Mouse (Mus musculus) erythroblast, embryonic 14.5 days (primary cell): Measurements from ENCODE around the gene Spon1. TPM values are rescaled to one million over a fixed set of nuclear protein-coding genes. Genes with fewer than 3 reads are reported as not detected.

ENCODE experiments used
- H3K27me3 ChIP-seq: 2 replicates; pipeline ENCODE4 v1.6.1; 2012; ENCODE audit warnings: inconsistent platforms; ENCODE audit not compliant: control insufficient read depth
- H3K36me3 ChIP-seq: 2 replicates; pipeline ENCODE4 v1.6.1; 2012; ENCODE audit warnings: mild to moderate bottlenecking, inconsistent platforms; ENCODE audit not compliant: control insufficient read depth
- H3K4me1 ChIP-seq: 2 replicates; pipeline ENCODE4 v1.6.1; 2012; ENCODE audit warnings: inconsistent platforms; ENCODE audit not compliant: control insufficient read depth
- H3K4me3 ChIP-seq: replicated peaks from 2 replicates; pipeline ENCODE3; 2012; ENCODE audit warnings: moderate library complexity, mild to moderate bottlenecking, inconsistent platforms
- H3K9me3 ChIP-seq: 2 replicates; pipeline ENCODE4 v1.6.1; 2012; ENCODE audit warnings: low read length, inconsistent platforms, mixed read lengths; ENCODE audit not compliant: control insufficient read depth
- GATA1 ChIP-seq: IDR thresholded peaks from 2 replicates; pipeline ENCODE4 v1.6.1; 2012; ENCODE audit warnings: low read length, inconsistent platforms, mixed read lengths
- TAL1 ChIP-seq: IDR thresholded peaks from 3 replicates; pipeline ENCODE4 v1.6.1; 2012; ENCODE audit warnings: low read length, inconsistent platforms, mixed read lengths
- polyA plus RNA-seq: library from polyadenylated mRNA; stranded (reverse); fragments of >175 nt; gene quantifications from 2 replicates; pipeline ENCODE4 v1.2.3, GENCODE M21; 2012

Spon1 gene
- polyA plus RNA-seq = not detected in 2 replicates

DNA sequence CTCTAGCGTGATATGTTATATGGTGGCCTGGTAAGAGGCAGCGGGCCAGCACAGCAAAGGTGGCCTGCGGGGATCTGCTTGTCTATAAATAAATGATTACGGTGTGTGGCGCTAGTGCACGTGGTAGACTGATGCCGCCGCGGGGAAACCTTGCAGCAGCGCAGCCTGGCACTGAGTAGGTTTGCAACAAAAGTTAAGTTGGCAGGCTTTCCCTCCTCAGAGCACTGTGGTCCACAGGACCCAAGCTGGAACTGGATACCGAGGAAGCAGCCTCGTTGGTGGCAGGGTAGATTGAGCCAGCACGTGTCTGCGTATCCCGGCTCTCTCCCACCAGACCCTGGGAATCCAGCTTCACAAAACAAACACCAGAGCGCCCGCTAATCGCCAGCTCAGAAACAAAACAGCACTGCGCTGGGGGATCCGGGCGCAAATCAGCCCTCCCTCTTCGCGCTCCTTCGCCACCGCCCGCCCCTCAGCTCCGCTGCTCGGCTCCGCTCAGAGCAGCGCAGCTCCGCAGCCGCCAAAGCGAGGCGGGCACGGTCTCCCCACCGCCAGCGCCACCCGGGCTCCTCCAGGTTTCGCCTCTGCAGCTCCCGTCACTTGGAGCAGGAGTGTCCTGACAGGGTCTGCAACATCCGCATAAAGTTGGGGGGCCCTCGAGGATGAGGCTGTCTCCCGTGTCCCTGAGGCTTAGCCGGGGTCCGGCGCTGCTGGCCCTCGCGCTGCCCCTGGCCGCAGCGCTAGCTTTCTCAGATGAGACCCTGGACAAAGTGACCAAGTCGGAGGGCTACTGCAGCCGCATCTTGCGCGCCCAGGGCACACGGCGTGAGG is at the start of gene Spon1:
Spon1 (plus strand) TSS at position 332 of the 831 bp plus-strand sequence.
- Histone ChIP-seq H3K4me3 (no peak within 1 kb of the TSS), H3K36me3 (no peaks in the 10 kb centered on the region), H3K9me3 (no peaks in the 10 kb centered on the region; the same call in 1 of the 2 replicates), H3K27me3 (peaks cover 44% of the 10 kb centered on the region), H3K4me1 (no peaks in the 10 kb centered on the region)
- no peak for TF ChIP-seq GATA1
- no peak for TF ChIP-seq TAL1

DNA sequence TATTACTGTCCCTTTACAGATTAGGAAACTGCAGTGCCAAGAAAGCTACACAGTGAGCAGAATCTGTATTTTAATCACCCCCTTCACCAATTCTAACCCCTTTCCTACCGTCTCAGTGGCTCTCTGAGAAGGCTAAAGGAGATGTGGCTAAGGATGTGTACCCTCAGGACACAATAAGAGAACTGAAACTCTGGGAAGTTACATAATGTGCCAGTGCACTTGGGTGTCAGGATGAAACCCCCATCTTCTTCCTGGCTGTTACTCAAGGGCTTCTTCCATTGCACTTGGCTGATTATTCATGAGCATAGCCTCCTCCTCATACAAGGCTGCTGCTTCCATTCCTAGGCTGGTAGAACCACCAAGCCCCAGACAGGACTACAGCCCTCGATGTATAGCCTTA is 43.8 kb upstream of the Spon1 start:
- Histone ChIP-seq H3K4me1 (no peaks in the 10 kb centered on the region), H3K9me3 (no peaks in the 10 kb centered on the region), H3K27me3 (no peaks in the 10 kb centered on the region), H3K4me3 (no peak overlapping the region), H3K36me3 (no peaks in the 10 kb centered on the region)
- TF ChIP-seq TAL1 = no peak

DNA sequence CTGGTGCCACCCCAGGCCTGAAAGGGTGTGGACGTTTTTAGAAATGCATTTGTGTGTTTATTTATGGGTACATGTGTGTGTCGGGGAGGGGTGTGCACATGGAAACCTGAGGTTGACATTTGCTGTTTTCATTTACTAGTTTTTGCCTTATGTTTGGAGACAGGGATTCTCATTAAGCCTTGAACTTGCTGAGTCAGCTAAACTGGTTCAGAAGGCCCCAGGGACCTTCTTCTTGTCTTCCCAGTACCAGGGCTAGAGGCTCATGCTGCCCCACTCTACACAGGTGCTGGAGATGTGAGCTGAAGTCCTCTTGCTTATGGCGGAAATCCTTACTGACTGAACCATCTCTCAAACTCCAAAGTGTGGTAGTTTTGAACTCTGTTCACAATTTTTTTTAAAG is 41.9 kb upstream of the Spon1 start:
- H3K4me1 ChIP-seq = no peaks in the 10 kb centered on the region
- H3K9me3 ChIP-seq = no peaks in the 10 kb centered on the region
- TF ChIP-seq GATA1 = no peak
- H3K4me3 ChIP-seq = no peak overlapping the region
- H3K36me3 ChIP-seq = no peaks in the 10 kb centered on the region
- H3K27me3 ChIP-seq = no peaks in the 10 kb centered on the region

DNA sequence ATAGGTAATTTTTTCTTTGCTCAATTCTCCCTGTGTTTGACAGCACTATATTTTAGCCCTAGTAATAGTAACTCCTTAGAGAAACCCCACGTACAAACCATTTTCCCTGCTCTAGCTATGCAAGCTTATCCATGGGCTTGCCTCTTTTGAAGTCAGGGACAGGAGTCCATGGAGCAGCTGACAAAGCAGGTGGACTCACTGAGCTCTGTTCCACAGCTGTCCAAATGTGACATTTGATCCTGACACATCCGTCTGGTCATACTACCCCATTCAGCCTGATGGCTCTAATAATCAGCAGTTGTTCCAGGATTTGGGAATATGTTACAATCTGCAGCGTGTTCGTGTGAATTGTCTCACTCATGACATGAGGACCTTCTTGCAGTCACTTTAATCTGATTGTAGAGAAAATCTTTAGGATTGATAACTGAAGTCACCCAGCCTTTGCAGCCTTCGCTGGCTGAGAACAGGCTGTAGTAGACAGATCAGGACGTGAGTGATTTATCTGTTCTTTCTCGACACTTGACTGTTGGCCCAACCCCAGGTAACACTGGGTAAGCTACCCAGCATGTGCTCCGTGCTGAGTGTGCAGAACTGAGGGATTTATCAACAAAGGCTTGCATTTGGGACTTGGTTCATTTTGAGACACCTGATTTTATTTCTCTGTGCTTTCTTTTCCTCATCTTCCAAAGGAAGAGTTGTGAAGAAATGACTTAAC is 37.6 kb upstream of the Spon1 start:
- Histone ChIP-seq H3K4me1 (no peaks in the 10 kb centered on the region), H3K27me3 (no peaks in the 10 kb centered on the region), H3K4me3 (no peak overlapping the region), H3K36me3 (no peaks in the 10 kb centered on the region), H3K9me3 (no peaks in the 10 kb centered on the region)
- TF ChIP-seq GATA1 (no peak), TAL1 (no peak)

DNA sequence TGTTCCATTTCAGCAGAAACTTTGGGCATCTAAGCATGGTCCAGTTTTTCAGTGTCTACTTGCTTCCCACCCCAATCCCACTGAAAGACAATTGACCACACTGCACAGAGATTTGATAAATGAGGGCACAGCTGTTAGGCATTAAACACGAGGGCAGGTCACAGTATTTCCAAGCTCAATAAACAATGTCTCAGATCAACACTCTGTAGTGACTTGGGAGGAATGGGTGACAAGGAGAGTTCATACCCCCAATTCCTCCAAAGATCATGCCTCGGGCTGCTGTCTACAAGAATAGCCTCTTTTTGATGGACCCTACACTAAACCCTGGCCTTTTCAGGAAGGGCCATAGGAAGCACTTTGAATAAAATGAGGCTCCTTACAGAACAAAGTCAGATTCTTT is 36.9 kb upstream of the Spon1 start:
- Histone ChIP-seq H3K4me1 (no peaks in the 10 kb centered on the region), H3K36me3 (no peaks in the 10 kb centered on the region), H3K4me3 (no peak overlapping the region), H3K27me3 (no peaks in the 10 kb centered on the region), H3K9me3 (no peaks in the 10 kb centered on the region)
- TF ChIP-seq TAL1 (no peak), GATA1 (no peak)

DNA sequence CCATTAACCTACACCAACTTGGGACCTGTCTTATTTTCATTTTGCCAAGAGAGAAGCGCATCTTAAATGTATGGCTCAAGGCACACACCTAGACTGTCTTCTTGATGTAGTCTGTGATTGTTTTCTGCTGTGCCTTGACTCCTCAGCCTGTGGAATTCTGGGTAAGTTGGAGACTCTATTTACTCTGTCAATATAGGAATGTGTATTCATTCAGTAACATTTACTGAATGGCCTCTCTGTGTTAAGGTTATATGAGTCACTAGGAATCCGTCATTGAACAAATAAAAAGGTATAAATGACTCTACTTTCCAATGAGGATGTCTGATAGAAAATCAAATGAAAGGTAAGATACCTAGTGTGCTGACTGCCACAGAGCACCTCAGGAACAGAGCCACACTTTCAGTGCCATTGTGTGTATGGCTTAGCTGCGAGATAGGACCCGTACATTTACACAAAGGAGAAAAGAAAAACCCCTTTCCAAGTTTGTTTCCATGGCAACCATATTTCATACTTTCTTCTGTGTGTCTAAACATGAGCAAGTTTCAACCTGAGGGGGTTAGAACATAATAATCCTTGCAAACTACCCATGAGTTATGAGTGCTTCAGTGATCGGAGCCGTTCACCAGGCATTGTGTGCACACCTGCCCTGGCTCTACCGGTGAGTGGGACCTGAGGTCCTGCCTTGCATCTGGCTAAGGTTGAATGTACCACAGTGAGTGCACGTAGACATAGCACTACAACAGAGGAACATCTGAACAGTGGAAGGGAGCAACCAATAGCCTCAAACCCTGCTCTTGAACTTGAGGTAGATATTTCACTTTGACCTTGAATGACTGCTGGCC is 35.2 kb upstream of the Spon1 start:
- no peaks in the 10 kb centered on the region for H3K9me3 ChIP-seq
- H3K36me3 ChIP-seq = no peaks in the 10 kb centered on the region
- H3K27me3 ChIP-seq = no peaks in the 10 kb centered on the region
- H3K4me1 ChIP-seq = no peaks in the 10 kb centered on the region
- TF ChIP-seq TAL1 = no peak
- no peak for TF ChIP-seq GATA1
- no peak overlapping the region for H3K4me3 ChIP-seq

DNA sequence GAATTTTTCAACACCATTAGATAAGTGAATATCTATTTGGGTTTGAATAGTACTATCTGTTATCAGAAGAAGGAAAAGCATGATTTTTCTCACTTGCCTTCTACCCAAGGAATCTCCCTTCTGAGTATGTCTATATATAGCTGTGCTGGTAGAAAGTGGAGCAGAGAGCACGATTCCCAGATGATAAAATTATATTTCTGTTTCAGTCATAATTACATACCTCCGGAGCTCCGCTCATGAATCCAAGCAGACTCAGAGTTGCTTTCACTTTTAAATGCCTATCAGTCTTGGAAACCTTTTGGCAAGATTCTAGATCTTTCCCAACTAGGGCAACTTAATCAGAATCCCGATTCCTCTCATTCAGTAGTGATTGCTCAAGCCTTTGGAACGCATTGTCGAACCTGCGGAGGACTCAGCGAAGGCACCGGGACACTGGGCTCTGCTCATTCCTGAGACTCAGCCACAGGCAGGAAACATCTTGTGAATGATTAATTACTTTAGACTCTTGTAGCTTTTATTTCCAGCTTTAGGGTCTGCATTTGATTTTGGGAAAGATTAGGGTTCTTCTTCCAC is 27.9 kb upstream of the Spon1 start:
- Histone ChIP-seq H3K36me3 (no peaks in the 10 kb centered on the region), H3K9me3 (no peaks in the 10 kb centered on the region)

DNA sequence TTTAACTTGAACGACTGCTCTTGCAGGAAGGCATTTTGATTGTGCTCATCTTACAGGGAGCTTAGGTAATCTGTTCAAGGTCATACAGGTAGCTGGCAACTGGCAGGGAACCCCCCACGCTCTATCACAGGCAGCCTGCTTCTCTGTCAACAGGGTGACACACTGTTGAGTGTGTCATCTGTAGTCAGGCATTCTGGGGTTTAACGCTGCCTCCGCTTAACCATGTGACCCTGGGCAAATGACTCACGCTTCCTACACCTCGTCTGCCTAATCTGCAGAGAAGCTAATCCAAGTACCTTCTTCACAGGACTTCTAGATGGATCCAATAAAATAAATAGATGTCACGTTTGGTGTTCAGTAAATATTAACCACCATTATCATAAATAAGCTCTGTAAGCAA is 26.6 kb upstream of the Spon1 start:
- no peaks in the 10 kb centered on the region for H3K4me1 ChIP-seq
- no peaks in the 10 kb centered on the region for H3K9me3 ChIP-seq
- no peak overlapping the region for H3K4me3 ChIP-seq
- no peak for TF ChIP-seq GATA1
- no peak for TF ChIP-seq TAL1
- no peaks in the 10 kb centered on the region for H3K27me3 ChIP-seq
- H3K36me3 ChIP-seq = no peaks in the 10 kb centered on the region

More for the DNA sequence above, 27.9 kb upstream of the Spon1 start:
- Histone ChIP-seq H3K4me1 (no peaks in the 10 kb centered on the region), H3K4me3 (no peak overlapping the region), H3K27me3 (no peaks in the 10 kb centered on the region)
- TF ChIP-seq TAL1 = no peak
- no peak for TF ChIP-seq GATA1

DNA sequence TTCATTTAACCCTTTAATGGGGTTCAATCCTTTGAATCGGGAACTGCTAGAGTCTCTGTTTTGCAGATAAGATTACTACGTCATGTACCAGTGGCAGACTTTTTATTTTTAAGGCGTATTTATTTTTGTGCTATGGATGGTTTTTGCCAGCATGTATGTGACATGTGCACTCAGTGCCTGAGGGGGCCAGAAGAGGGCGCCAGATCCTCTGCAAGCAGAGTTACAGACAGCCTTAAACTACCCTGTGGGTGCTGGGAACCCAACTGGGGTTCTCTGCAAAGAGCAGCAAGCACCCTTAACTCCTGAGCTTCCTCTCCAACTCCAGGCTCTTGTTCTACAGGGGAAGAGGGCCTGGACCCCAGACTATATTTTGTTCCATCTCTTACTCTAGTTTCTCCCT is 23.2 kb upstream of the Spon1 start:
- H3K36me3 ChIP-seq = no peaks in the 10 kb centered on the region
- H3K4me3 ChIP-seq = no peak overlapping the region
- H3K27me3 ChIP-seq = no peaks in the 10 kb centered on the region
- H3K4me1 ChIP-seq = no peaks in the 10 kb centered on the region
- TF ChIP-seq GATA1 (no peak), TAL1 (no peak)
- H3K9me3 ChIP-seq = no peaks in the 10 kb centered on the region
